Mouse (Mus musculus) kidney, embryonic 15.5 days (tissue): ENCODE measurements at regions not wholly inside any gene's neighbourhood (a gene's known extent, or its start where the extent isn't known, plus 50 kb on each side); places are given as distances from the start of the nearest gene placed in this dataset. TPM values are rescaled to one million over a fixed set of nuclear protein-coding genes. Genes with fewer than 3 reads are reported as not detected.

Experiments used
- microRNA-seq: library from miRNA; unstranded; fragments of <30 nt; microRNA quantifications from one replicate; pipeline ENCODE4, GENCODE M21; 2016

Small RNAs in the stretch of these regions (microRNA-seq; reads per million reads assigned to microRNA genes)
- gene Gm44495: not detected
